Mouse (Mus musculus): ENCODE data around the gene Rftn1. TPM values are rescaled to one million over a fixed set of nuclear protein-coding genes. Genes with fewer than 3 reads are reported as not detected.

Rftn1 gene
- polyA plus RNA-seq, 1 experiment = 2.8 TPM

DNA sequence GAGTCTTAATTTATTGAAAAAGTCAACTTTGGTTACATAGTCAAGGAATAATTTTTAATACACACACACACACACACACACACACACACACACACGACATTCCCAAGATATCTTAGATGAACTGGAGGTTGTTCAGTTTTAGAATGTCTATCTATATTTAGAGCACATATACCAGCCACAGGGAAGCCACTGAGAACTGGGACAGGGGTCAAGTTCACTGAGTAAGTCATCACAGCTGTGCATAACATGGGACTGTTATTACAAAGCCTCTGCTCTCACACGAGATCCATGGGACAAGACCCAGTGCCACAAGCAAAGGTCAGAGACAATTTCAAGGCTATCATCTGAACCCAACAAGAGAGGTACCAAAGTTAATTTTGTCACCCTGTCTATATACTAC is 130.3 kb downstream of the Rftn1 start:
- Histone ChIP-seq H3K36me3 (ENCODE audit: control insufficient read depth, insufficient read depth, low read length) (no peaks in the 10 kb centered on the region), H3K27me3 (ENCODE audit: control insufficient read depth, insufficient read depth, low read length) (no peaks in the 10 kb centered on the region), H3K27ac (ENCODE audit: control insufficient read depth, insufficient read depth, low read depth, low read length) (no peak overlapping the region), H3K4me3 (ENCODE audit: control insufficient read depth, low read depth, low read length) (no peak overlapping the region), H3K4me1 (ENCODE audit: control insufficient read depth, insufficient read depth, low read length) (no peaks in the 10 kb centered on the region)
- TF ChIP-seq POLR2A (IDR thresholded peaks at IDR 0.05; ENCODE audit: control insufficient read depth, low read depth, low read length) = no peak
- no peak for TF ChIP-seq CTCF (IDR thresholded peaks at IDR 0.05; ENCODE audit: control insufficient read depth, insufficient read depth, insufficient replicate concordance, low read depth, low read length)

GRCm38 (mm10) chr17:50059417-50059816 is 131.1 kb downstream of the Rftn1 start:
- TF ChIP-seq POLR2A (IDR thresholded peaks at IDR 0.05; ENCODE audit: control insufficient read depth, low read depth, low read length) (no peak), CTCF (IDR thresholded peaks at IDR 0.05; ENCODE audit: control insufficient read depth, insufficient read depth, insufficient replicate concordance, low read depth, low read length) (no peak)
- no peaks in the 10 kb centered on the region for H3K4me1 ChIP-seq (ENCODE audit: control insufficient read depth, insufficient read depth, low read length)

DNA sequence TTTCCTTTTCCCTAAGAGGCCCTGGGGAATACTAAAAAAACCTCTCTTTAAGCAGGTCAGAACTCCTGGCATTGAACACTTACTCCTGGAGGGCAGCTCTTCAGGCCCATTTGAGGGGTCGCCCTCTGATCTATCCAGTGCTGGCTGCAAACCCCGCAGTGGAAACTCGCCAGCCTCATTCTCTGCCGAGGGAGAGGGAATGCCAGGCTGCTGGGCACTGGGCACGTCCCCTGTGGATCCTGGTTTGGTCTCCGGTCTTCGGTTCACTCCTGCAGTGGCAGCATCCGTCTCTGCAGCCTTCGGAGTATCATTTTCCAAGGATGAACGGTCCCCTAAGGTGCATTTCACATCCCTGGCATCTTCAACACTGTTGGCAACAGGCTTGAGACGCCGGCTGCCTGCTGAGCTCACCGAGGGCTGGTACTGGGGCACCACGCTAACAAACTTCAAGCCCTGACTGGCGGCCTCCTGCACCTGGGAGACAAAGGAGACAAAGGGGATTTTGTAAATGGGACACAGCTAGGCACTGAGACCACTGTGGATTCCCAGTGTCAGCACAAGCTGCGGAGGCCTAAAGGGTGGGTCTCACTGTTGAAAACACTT is 135.2 kb downstream of the Rftn1 start:
- Histone ChIP-seq H3K4me1 (ENCODE audit: control insufficient read depth, insufficient read depth, low read length) (no peaks in the 10 kb centered on the region), H3K27ac (ENCODE audit: control insufficient read depth, insufficient read depth, low read depth, low read length) (no peak overlapping the region), H3K27me3 (ENCODE audit: control insufficient read depth, insufficient read depth, low read length) (no peaks in the 10 kb centered on the region), H3K4me3 (ENCODE audit: control insufficient read depth, low read depth, low read length) (no peak overlapping the region), H3K36me3 (ENCODE audit: control insufficient read depth, insufficient read depth, low read length) (no peaks in the 10 kb centered on the region)
- TF ChIP-seq CTCF (IDR thresholded peaks at IDR 0.05; ENCODE audit: control insufficient read depth, insufficient read depth, insufficient replicate concordance, low read depth, low read length) (no peak), POLR2A (IDR thresholded peaks at IDR 0.05; ENCODE audit: control insufficient read depth, low read depth, low read length) (no peak)

More at GRCm38 (mm10) chr17:50059417-50059816, 131.1 kb downstream of the Rftn1 start:
- Histone ChIP-seq H3K4me3 (ENCODE audit: control insufficient read depth, low read depth, low read length) (no peak overlapping the region), H3K27me3 (ENCODE audit: control insufficient read depth, insufficient read depth, low read length) (no peaks in the 10 kb centered on the region), H3K36me3 (ENCODE audit: control insufficient read depth, insufficient read depth, low read length) (no peaks in the 10 kb centered on the region), H3K27ac (ENCODE audit: control insufficient read depth, insufficient read depth, low read depth, low read length) (no peak overlapping the region)

GRCm38 (mm10) chr17:50054586-50054985 is 135.9 kb downstream of the Rftn1 start:
- H3K36me3 ChIP-seq (ENCODE audit: control insufficient read depth, insufficient read depth, low read length) = no peaks in the 10 kb centered on the region
- H3K27ac ChIP-seq (ENCODE audit: control insufficient read depth, insufficient read depth, low read depth, low read length) = no peak overlapping the region
- H3K4me1 ChIP-seq (ENCODE audit: control insufficient read depth, insufficient read depth, low read length) = no peaks in the 10 kb centered on the region
- no peak for TF ChIP-seq POLR2A (IDR thresholded peaks at IDR 0.05; ENCODE audit: control insufficient read depth, low read depth, low read length)
- TF ChIP-seq CTCF (IDR thresholded peaks at IDR 0.05; ENCODE audit: control insufficient read depth, insufficient read depth, insufficient replicate concordance, low read depth, low read length) = no peak
- H3K4me3 ChIP-seq (ENCODE audit: control insufficient read depth, low read depth, low read length) = no peak overlapping the region
- no peaks in the 10 kb centered on the region for H3K27me3 ChIP-seq (ENCODE audit: control insufficient read depth, insufficient read depth, low read length)

- Histone ChIP-seq H3K27me3 (ENCODE audit: control insufficient read depth, insufficient read depth, low read length) (no peaks in the 10 kb centered on the region), H3K36me3 (ENCODE audit: control insufficient read depth, insufficient read depth, low read length) (no peaks in the 10 kb centered on the region), H3K27ac (ENCODE audit: control insufficient read depth, insufficient read depth, low read depth, low read length) (no peak overlapping the region), H3K4me3 (ENCODE audit: control insufficient read depth, low read depth, low read length) (no peak overlapping the region), H3K4me1 (ENCODE audit: control insufficient read depth, insufficient read depth, low read length) (no peaks in the 10 kb centered on the region)
- TF ChIP-seq POLR2A (IDR thresholded peaks at IDR 0.05; ENCODE audit: control insufficient read depth, low read depth, low read length) (no peak), CTCF (IDR thresholded peaks at IDR 0.05; ENCODE audit: control insufficient read depth, insufficient read depth, insufficient replicate concordance, low read depth, low read length) (no peak)
Measured at GRCm38 (mm10) chr17:50053961-50054360, 136.5 kb downstream of the Rftn1 start.

- Histone ChIP-seq H3K27ac (ENCODE audit: control insufficient read depth, insufficient read depth, low read depth, low read length) (no peak overlapping the region), H3K4me3 (ENCODE audit: control insufficient read depth, low read depth, low read length) (no peak overlapping the region), H3K36me3 (ENCODE audit: control insufficient read depth, insufficient read depth, low read length) (no peaks in the 10 kb centered on the region), H3K27me3 (ENCODE audit: control insufficient read depth, insufficient read depth, low read length) (no peaks in the 10 kb centered on the region), H3K4me1 (ENCODE audit: control insufficient read depth, insufficient read depth, low read length) (no peaks in the 10 kb centered on the region)
- TF ChIP-seq POLR2A (IDR thresholded peaks at IDR 0.05; ENCODE audit: control insufficient read depth, low read depth, low read length) (no peak), CTCF (IDR thresholded peaks at IDR 0.05; ENCODE audit: control insufficient read depth, insufficient read depth, insufficient replicate concordance, low read depth, low read length) (no peak)
Measured at GRCm38 (mm10) chr17:50052741-50053468, 137.6 kb downstream of the Rftn1 start.

GRCm38 (mm10) chr17:50050456-50050855 is 140.0 kb downstream of the Rftn1 start:
- Histone ChIP-seq H3K36me3 (ENCODE audit: control insufficient read depth, insufficient read depth, low read length) (no peaks in the 10 kb centered on the region), H3K4me1 (ENCODE audit: control insufficient read depth, insufficient read depth, low read length) (no peaks in the 10 kb centered on the region), H3K27me3 (ENCODE audit: control insufficient read depth, insufficient read depth, low read length) (no peaks in the 10 kb centered on the region), H3K27ac (ENCODE audit: control insufficient read depth, insufficient read depth, low read depth, low read length) (no peak overlapping the region), H3K4me3 (ENCODE audit: control insufficient read depth, low read depth, low read length) (no peak overlapping the region)
- no peak for TF ChIP-seq CTCF (IDR thresholded peaks at IDR 0.05; ENCODE audit: control insufficient read depth, insufficient read depth, insufficient replicate concordance, low read depth, low read length)
- TF ChIP-seq POLR2A (IDR thresholded peaks at IDR 0.05; ENCODE audit: control insufficient read depth, low read depth, low read length) = no peak
